Mouse (Mus musculus) embryonic stem cell, embryonic (primary cell): ENCODE measurements at regions not wholly inside any gene's neighbourhood (a gene's known extent, or its start where the extent isn't known, plus 50 kb on each side); places are given as distances from the start of the nearest gene placed in this dataset.

ENCODE experiments used
- CTCF ChIA-PET, 4 experiments: fragments of 300-600 bp in 2 of 4; fragments of 350-600 bp in 2 of 4; sonication (Branson Sonifier 250); formaldehyde crosslinking; loops; one replicate each; lab custom pipeline; 2022; ENCODE audit warnings: inconsistent platforms in 2 of 4; lab: Charles Lee
- POLR2A ChIA-PET, 4 experiments: fragments of 300-600 bp in 2 of 4; fragments of 350-600 bp in 2 of 4; sonication (Branson Sonifier 250); formaldehyde crosslinking; loops; one replicate each; lab custom pipeline; 2022; ENCODE audit warnings: antibody characterized with exemption in 4 of 4, inconsistent platforms in 1 of 4; lab: Charles Lee

DNA sequence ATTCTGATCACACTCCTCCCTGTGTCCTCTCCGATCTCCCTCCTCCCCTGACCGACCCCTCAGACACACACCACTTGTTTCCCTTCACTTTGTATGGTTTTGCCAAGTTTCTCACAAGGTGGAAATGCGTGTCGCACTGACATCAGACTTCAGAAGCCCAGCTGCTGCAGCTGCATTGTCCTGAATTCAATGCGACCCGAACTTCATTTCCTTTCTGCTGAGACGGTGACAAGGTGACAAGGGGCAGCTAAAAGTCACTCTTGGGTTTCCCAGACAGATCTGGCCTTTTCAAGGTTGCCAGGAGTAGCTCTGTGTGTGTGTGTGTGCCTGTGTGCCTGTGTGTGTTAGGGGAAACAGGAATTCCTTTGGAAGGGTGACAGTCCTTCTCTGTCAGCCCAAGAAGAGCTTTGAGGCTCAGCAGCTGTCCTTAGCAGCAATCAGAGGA is 139.5 kb downstream of the Plk2 start:
- POLR2A ChIA-PET, result no interaction called here
- CTCF ChIA-PET, result no interaction called here

DNA sequence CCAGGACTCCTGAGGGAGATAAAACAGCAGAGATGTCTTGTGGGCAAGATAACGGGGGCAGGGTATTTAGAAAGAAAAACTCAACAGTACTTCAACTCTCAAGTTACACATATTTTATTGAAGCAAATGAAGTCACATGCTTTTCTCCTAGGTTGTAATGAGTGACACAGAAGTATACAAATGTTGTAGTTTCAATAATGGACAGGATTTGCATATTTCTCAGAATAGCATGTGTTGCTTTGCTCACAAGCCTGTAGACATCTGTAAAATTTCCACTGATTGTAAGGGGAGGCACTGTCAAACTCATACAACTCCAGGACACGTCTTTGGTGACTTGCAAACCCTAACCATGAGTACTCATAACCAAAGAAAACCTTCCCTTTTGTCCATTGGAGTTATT is 140.9 kb downstream of the Plk2 start:
- POLR2A ChIA-PET, result no interaction called here
- CTCF ChIA-PET, result no interaction called here

DNA sequence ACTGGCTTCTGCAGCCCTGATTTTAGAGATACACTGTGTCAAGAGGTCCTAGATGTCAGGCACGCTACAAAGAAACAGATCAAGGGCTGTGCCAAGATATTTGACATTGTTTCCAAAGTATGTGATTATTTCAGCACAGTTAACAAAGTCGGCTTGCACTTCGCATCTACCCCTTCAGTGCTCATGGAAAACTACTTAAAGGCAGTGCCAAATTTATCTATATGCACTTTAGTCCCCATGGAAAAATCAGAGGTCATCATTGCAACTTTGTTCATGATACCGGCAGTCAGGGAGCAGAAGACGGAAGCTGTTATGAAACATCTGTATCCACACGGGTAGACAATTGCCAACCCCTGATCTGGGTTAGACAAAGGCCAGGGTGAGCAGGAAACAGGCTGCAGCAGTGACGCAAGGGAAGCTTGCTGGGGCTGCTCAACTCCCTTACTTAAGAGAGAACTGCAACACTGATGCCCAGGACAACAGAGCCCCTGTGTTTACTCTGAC is 143.2 kb downstream of the Plk2 start:
- CTCF ChIA-PET, result no interaction called here
- POLR2A ChIA-PET, result no interaction called here

DNA sequence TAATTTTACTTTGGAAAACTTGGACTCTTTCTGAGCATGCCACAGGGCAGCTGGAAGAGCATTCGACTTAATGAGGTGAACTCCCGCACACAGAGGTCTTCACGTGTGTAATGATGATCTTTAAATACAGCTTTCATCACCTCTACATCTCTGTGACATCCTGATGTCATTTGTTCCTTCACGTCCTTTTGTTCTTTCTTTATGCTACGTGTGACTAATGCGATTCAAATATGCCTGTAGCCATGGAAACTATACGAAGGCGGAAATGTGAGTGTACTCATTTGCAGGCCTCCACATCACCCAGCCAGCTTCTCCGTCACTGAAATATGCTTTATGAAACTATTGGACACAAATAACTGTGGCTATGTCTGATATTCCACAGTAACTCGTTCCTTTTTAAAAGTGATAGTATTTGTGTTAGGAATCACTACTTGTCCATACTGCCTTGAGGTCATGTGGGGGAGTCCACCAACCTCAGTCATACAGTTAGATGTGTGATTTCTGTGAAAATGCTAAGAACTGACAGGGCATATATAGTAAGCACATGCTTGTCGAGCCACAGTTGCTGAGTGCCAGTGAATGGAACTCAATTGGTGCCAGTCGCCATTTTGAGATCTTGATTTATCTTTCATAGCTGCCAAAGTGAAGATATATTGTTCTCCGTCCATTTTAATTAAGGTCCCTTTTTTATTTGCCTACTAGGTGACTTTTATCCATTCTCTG is 145.9 kb downstream of the Plk2 start:
- ChIA-PET CTCF (interaction anchor here in 1 of 4 experiments (0.8 kb wide), 1 partner anchor 18 kb away, joined by 3 read pairs; no protein-coding TSS in a partner anchor), POLR2A (no interaction called here)

DNA sequence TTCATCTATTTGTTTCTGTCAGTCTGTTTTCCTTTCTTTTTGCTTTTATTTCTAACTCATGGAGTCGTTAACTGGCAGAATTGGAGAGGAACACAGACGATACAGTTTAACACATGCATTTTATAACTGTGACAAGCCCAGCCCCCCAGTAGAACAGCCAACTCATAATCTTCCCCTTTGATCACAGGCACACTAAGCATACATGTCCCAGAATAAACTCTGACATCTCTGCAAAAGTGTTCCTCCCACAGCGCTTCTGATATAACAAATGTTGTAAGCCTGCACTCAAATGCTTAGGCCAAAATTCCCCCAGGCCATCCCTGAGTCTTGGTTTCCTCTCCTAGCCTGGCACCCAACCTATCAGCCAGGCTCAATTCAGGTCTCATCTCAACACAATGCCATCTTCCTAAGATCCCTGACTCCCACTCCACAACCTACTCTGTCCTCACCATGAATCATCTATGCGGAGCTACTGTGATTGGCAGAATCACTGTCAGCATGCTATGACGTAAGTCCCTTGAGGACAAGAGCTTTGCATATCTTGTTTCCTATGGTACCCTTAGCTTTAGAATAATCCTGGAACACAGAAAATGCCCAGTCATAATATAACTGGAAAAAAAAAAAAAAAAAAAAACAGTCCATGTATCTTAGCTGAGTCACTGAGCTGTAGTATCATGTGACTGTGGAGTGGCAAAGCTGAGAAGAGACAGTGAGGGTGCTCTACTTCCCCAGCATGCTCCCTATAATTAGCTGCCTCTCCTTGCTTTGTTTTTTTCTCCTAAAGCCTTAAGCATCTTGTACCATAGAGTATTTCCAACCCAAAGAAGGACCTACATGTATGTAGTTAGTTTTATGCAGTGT is 146.7 kb downstream of the Plk2 start:
- CTCF ChIA-PET, result interaction anchor here in 2 of 4 experiments (0.6 to 0.7 kb wide), 2 partner anchors 159 to 1656 kb away, joined by 4 read pairs; no protein-coding TSS in a partner anchor
- POLR2A ChIA-PET, result interaction anchor here in 2 of 4 experiments (0.6 kb wide), 2 partner anchors 132 to 318 kb away, joined by 4 to 6 read pairs; no protein-coding TSS in a partner anchor

DNA sequence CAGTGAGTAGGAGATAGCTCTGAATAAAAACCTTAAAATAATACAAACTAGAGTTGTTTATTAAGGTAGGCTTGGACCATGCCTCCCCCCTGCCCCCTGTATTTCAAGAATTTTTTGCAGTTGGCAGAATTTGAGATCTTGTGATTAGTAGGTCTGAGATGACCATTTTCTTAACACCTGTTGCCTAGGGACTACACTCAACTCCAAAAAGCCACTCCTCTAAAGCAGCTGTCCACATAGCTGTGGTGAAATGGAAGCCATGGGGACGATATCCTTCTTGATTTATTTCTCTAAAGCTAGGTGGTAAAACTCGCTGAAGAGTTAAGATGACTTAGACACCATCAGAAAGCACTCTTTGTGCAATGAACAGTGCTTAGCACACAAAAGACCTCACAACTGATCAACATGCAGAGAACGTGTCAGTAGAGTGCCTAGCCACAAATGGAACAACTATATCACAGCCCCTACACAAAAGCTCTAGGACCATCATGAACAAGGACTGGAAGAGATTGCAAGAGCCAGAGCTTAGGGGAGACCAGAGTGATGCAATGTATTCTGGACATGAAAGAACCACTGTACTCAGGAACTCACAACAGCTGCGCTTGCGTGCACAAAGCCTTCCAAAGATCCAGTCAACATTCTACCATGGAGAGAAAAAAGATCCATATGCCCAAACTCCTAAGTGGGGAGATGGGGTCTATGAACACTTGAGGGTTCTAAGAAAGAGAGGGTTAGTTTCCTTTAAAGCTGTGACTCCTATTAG is 147.6 kb downstream of the Plk2 start:
- POLR2A ChIA-PET, result no interaction called here
- CTCF ChIA-PET, result no interaction called here

DNA sequence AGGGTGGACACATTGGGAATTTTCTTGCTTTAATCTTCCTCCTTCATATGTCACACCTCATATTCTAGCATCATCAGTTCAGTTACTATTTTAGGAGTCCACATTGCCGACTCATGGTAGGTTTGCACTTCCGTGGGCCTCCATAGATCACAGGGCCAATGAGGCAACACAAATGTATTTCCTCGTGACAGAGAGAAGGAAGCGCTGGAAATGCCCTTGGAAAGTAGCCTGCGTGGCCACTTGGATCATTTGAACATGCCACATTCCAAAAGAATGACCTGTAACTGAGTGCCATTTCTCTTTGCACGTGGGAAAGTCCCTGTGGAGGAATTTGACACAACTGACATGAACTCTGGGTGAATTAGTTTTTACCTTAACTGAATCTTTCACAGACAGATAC is 150.6 kb downstream of the Plk2 start:
- POLR2A ChIA-PET, result no interaction called here
- CTCF ChIA-PET, result no interaction called here

DNA sequence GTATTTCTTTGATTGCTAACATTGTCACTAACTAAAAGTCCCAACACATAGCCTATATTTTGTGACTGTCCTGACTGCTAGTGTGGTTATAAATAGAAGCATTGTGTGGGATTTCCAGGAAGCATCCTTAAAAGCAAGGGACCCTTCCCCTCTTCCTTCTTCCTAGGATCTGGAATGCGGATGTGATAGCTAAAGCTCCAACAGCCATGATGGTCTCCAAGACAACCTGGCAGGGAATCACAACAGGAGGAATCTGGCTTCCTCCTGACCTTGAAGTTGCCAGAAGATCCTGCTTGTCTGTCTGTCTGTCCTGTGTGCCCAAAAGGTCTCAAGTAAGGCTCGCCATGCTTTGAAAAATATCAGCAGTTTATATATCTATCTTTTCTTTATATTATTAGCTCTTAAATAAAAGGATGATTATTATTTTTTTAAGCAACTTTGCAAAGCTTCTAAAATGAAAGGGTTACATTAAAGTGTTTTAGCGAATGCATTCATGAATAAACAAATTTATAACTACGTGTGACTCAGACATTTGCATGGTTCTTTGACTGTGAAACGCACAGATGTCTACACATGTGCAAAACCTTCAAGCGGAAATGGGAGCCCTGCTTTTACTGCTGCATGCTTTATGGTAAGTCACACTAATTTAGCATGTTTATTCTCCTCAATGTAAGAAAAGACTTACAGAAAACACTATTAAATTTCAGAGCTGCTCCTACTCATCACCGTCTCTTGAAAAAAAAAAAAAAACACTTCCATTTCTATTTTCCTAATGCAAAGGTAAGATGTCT is 160.9 kb downstream of the Plk2 start:
- CTCF ChIA-PET, result interaction anchor here in 1 of 4 experiments (0.7 kb wide), 1 partner anchor 365 kb away, joined by 3 read pairs; no protein-coding TSS in a partner anchor
- POLR2A ChIA-PET, result no interaction called here

DNA sequence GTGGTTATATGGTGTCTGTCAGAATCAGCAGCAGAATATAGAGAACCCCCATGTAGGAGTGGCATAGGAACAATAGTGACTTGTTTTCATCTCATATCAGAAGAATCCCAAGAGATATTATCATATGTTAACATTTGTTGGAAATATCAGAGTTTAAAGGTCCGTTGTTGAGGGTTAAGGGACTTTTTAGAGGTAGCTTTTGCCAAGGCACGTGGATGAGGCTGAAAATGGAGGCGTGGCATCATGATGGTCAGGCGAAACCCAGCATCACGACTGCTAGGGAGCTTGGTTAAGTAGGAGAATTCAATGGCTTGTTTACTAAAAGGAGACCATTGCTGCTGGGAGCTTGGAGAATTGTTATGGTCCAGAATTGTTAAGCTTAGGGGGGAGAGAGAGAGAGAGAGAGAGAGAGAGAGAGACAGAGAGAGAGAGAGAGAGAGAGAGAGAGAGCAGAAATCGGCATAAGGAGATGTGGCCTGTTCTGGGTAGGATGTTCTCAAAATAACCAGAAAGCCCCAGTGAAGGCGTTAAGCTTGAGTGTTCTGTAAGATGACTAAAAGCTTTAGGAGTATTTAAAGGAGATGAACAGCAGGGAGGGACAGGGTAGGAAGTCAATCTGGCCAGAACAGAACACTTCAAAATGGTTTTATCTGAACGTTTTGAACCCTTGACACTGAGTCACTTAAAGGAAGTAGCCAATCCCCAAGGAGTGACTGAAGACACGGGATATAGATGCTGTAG is 161.7 kb downstream of the Plk2 start:
- ChIA-PET POLR2A (interaction anchor here in 1 of 4 experiments (0.7 kb wide), 1 partner anchor 103 kb away, joined by 3 read pairs; no protein-coding TSS in a partner anchor), CTCF (interaction anchor here in 1 of 4 experiments (0.7 kb wide), 1 partner anchor 364 kb away, joined by 3 read pairs; no protein-coding TSS in a partner anchor)

DNA sequence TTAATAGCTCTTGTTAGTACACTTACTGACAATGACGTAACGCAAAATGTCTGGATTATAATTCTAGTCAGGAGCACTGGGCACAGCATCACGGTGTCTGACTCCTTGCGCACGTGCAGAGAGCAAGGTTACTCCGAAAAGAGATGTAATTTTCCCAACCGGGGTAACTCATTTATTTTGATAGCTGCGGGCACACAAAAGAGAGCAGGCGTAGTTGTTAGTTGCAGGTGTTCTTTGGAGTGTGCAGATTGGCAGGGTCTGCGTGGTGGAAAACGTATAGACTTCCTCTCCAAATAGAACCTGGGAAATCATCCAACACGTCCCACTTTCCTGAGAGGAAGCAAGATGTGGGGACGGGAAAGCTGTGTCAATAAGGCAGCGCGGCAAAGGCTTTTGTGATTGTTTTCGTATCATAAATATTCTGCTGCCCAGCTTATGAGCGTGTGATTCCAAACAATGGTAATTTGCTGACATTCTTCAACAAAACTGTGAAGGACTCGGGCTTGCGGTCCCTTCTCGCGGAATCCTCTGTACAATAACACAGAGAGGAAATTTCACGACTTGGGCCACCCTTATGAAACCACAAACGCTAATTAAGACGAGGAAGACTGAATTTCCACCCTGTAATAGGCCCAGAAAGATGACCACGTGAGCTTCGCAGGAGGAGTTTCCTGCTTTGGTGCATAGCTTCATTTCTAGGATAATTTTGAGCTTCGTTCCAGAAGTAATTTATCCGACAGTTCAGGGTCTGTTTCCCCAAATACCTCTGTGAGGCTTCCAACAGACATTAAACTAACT is 163.3 kb downstream of the Plk2 start:
- ChIA-PET POLR2A (no interaction called here), CTCF (interaction anchor here in 1 of 4 experiments (1.1 kb wide), 1 partner anchor 18 kb away, joined by 3 read pairs; no protein-coding TSS in a partner anchor)

DNA sequence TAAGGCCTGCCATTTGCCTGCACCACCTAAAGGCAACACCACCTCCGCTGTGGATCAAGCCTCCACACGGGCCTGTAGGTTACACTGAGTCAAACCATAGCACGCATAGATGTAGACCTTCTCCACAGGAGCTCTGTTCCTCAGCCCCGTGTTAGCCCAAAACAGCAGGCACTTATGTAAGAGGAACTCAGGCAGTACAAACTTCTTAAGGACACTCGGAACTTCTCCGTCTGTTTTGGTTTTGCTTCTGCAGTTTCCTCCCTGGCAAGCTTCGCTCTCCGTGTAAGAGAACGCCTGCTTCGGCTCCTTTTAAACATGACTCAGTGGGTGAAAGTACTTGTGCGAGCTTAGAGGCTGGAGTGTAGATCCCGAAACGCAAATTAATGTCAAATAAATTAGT is 165.7 kb downstream of the Plk2 start:
- POLR2A ChIA-PET, result interaction anchor here in 1 of 4 experiments (1.2 kb wide), 1 partner anchor 61 kb away, joined by 3 read pairs; no protein-coding TSS in a partner anchor
- CTCF ChIA-PET, result no interaction called here

DNA sequence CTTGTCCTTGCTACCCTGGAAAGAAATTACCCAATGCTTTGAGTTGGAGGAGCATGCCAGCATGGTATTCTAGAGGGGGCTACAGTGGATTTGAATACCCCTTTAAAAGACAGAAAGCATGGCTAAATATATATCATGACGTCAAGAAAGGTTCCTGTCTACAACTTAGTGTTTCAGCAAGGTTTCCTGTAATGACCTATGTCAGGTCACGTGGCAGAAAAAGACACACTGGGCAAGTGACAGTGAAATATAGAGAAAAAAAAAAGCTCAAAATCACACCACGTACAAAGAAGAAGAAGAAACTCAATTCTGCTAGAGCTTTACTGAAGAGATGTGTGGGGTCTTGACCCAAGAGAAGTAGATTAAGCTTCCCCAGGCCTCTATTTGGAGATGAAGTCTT is 167.7 kb downstream of the Plk2 start:
- ChIA-PET POLR2A (interaction anchor here in 3 of 4 experiments (0.6 to 1.4 kb wide), 3 partner anchors 18 to 1588 kb away, joined by 3 to 6 read pairs (median 3); partner anchors contain the start of gene Plk2 (in 1 of the 3)), CTCF (no interaction called here)

DNA sequence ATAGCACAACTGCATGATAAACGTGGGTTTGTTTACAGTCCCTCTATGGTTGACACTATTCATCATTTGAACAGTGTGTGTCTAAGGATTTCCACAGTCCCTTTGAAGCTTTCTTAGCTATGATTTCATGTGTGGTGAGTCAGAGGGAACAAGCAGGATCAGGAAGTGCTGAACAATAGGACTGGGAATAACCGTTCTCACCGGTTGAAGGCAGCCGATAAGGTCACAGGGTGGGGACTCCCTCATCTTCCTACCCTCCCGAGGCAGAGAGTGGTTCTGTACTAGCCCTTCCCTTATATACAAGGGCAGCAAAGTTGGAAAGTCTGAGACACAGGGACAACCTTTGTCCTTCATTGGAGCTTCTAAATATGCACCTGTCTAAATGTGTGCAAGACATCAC is 168.1 kb downstream of the Plk2 start:
- POLR2A ChIA-PET, result interaction anchor here in 2 of 4 experiments (0.6 to 1.4 kb wide), 2 partner anchors 18 to 168 kb away, joined by 3 to 6 read pairs; partner anchors contain the start of gene Plk2 (in 1 of the 2)
- CTCF ChIA-PET, result no interaction called here

DNA sequence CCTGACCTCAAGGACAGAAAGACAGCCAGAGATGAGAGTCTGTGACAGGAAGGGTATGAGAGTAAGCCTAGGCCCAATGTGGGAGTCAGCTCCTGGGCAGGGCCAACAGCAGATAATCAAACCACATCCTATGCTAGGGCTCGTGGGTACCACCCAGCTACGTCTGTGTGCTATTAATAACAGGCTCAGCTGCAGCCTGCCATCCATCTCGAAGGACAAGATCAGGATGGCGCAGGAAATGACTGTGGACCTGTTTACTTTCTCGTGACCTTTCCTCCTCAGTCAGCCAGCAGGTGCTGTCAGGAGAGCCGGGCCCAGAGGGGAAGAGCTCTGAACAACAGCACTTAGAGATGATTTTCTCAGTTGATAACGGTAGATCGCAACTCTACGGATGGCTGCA is 169.1 kb downstream of the Plk2 start:
- ChIA-PET CTCF (interaction anchor here in 2 of 4 experiments (0.6 to 0.7 kb wide), 2 partner anchors 24 to 223 kb away, joined by 4 to 7 read pairs; no protein-coding TSS in a partner anchor), POLR2A (interaction anchor here in 2 of 4 experiments (0.6 to 1.1 kb wide), 2 partner anchors 24 to 169 kb away, joined by 4 to 5 read pairs; partner anchors contain the start of gene Plk2 (in 1 of the 2))

DNA sequence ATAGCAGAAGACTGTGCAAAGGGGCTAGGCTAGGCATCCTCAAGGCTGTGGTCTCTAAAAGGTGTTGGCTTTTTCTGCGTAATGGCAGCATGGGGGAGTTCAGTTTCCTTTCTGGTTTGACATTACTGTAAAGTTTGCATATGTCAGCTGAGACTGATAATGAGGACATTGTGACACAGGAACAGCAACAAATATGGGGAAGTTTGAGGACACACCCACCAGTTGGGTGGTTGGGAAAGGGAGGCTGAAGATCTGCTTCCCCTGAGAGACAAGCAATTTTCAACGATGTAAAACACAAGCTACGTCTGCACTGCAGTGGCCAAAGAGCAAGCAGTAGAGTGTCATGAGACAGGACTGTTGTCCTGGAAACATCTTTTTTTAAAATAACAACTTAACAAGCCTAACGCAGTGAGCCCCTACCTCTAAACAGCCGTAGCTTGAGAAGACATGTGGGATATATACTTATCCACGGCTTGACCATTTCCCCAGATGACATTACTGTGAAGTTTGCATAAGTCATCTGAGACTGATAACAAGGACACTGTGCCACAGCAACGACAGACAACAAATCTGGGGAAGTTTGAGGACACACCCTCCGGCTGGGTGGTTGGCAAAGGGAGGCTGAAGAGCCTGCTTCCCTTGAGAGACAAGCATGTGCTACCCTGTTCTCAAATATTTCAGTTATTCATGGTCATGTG is 173.8 kb downstream of the Plk2 start:
- ChIA-PET POLR2A (no interaction called here), CTCF (no interaction called here)

DNA sequence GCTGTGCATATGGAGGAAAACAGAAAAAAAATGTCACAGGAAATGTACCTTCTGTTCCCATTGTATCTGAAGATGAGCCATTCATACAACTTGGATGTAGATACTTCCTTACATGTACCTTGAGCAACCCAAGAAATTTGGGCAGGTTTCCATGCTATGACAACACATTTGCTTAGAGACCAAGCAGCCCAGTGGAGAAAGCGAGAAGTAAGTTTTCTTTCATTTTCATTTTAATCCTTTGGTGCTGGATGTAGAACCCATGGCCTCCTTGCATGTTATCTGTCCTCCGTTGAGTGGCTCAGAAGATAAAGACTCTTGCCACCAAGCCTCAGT is 174.3 kb downstream of the Plk2 start:
- ChIA-PET POLR2A (no interaction called here), CTCF (no interaction called here)
